Mouse (Mus musculus) NIH3T3 (cell line): ENCODE results near the gene Pop5.

ENCODE experiments used
- DNase-seq: peaks from one replicate; pipeline ENCODE4 v3.0.0-alpha.2; 2012; ENCODE audit warnings: low read depth

The Pop5 gene

DNA sequence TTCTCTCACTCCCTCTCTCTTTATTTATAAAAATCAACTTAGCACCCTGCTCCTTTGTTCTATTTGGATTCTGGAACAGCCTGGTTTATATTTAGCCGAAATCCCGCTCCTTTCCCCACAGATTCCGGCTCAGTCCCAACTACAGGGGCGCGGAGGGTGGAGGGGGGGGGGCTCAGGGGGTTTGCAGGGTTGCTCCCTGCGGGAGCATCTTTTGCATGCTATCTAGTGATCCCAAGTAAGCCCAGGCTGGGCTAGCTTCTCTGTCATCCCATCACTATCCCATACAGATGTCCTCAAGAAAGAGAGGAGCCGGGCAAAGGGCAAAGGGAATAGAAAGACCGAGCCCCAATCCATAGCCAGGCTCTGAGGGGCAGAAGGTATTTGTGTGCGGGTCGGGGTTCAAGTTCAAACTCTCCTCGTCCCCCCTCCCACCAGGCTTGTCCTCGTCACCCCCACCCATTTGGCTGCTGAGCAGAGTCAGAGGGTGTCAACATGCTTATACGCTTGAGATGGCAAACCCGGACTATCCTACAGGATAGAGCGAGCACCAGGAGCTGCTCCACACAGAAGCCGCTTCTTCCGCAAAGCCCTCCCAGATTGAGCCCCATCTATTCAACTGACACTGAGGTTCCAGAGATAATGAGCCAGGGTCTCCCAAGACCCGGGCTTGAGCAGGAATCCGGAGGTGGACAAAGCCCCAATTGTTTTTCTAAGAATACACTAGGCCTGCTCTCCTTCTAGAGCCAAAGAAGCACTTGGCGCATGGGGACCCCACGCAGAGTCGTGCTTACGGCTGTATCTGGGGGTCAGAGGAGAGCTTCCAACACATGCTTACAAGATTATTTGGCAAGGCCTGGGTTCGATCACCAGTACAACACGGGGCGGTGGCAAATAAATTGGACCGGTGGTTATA lies 20.1 kb upstream of the Pop5 start:
- no peak for DNase-seq

DNA sequence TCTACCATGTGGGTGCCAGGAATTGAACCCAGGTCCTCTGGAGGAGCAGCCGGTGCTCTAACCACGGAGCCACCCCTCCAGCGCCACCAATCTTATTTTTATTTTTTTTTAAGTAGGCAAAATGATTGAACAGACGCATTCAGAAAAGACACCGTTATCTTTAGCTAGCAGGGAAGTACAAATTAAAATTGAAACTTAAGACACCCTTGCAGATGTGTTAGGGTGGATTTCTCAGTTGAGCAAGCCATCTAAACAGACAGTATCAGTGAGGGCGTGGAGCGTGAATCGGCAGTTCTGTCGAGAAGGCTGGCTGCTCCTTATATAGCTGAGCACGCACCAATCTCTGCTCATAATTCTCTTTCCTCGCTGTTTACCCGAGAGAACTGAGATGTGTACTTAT lies 17.6 kb upstream of the Pop5 start:
- DNase-seq = no peak

DNA sequence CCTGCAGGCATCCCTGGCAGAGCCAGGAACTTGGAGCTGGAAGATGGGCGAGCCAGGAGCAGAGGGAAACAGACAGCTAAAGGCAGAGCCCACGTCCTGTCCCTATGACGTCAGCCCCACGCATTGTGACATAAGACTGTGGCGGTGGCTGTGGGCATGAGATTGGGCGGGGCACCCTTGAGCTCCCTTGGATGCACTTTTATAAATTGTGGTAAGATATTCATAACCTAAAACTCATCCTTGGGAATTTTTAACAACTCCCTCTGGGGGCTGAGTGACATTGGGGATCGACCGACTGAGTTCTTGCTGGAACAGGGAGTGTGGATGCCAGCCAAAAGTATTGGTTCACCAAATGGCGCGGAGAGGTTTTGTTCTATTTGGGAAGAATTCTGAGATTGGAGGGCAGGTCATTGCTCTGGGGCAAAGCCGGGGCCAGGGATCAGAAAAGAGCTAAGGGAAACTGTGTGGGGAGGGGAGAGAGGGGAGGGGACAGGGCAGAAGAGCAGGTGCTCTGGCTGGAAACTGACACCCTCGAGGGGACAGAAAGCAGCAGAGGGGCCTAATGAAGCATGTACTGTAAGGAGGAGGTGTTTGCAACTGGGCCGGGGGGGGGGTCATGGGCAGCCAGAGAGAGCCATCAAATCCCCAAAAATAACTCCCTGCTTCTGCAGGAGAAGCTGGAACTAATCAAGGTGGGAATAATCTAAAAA lies 14.6 kb upstream of the Pop5 start:
- DNase-seq = peak; percentile 23

DNA sequence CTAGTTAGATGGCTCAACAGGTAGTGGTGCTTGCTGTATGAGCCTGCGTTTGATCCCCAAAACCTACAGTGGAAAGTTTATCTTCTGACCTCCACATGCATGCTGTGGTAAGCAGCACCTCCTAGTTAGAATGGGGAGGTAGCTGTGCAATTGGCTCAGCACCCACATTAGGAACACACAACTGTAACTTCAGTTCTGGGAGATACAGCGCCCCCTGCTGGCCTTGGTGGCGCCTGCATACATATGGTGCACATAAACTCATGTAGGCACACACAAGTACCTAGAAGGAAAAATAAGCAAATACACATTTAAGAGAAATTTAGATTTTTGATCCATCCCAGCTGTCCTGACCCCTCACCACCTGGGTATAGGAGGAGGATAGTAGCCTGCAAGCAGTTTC lies 13.2 kb upstream of the Pop5 start:
- no peak for DNase-seq

DNA sequence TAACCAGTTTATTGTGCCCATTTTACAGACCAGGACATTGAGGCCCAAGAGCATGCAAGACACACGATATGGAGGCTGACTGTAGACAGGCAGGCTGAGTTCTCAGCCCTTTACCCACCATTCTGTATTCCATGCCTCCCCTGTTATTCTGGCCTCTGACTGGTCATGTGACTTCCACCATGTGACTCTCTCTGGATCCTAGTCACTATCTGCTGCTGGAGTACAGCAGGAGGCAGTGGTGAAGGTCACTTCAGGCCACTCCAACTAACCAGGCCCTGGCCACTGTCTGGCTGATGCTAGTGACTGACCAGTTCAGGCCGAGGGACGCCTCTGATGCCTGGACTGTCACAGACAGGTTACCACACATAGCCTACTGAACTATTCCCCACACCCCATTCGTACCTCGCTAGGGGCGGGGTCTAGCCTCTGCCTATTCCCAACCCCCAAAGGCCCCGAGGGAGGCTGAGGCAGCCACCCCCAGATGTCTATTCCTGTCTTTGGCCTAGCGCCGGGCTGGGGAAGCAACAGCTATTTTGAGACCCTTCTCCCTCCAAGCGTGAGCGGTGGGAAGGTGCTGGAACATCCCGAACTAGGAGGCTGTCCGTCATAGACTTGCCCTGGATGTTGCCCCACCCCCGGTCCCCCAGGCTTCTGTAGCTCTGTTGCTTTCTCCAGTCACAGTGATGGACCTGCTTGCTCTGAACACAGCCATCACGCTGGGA lies 4.6 kb upstream of the Pop5 start:
- DNase-seq = no peak

DNA sequence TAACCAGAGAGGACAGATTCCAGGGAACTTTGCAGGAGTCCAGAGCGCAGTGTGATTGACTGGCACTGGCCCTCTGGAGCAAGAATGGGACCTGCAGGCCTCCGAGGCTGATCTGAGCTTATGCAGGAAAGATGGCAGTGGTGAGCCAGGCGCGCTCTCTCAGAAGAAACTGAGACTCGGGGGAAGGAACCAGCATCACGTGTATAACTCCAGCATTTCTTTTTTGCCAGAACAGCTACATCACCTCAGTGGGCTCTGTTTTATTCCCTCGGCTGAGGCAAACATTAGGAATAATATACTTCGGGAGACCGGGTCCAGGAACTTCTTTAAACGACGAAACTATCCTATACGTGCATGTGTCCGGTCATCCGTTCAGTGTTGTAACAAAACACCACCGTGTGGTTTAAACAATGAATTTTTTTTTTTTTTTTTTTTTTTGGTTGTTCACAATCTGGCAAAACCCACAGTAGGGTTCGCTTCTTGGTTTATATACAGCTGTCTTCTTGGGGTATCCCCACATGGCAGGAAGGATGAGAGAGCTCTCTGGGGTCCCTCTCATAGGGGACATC lies 4.0 kb upstream of the Pop5 start:
- DNase-seq = no peak

DNA sequence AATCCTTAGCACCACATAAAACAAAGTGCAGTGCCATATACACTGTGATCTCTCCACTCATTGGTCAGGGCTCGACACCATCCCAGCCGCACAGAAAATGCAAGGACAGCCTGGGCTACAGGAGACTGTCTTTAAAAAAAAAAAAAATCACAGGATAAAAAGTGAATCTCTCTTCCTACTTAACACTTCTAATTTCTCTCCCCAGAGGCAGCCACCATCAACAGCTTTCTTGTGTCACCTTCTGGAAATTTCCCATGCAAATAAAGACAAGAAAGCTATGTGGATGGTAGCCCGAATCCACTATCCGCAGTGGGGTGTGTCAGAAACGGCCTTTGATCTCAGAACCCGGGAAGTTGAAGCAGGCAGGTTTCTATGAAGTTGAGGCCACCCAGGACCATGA lies 3.1 kb upstream of the Pop5 start:
- no peak for DNase-seq

DNA sequence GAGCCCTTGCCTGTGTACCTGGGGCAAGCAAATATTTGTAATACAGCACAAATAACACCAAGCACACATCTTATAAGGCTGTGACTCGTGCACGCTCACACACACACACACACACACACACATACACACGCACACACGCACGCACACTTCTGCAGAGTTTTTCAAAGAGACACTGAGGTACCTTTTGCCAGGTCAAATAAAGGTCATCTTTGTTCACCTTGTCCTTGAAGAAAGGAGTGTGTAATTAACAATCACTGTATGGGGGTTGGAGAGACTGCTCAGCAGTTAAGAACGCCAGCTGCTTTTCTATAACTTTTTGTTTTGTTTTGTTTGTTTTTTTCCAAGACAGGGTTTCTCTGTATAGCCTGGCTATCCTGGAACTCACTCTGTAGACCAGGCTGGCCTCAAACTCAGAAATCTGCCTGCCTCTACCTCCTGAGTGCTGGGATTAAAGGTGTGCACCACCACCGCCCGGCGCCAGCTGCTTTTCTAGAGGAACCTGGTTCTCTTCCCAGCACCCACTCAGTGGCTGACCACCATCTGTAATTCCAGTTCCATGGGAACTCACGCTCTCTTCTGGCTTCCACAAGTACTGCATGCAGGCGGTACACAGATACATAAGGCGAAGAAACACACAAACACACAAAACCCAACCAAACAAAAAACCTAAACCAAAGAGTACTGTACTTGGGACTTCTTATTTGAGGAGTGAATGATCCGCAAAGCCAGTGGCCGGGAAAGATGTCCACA lies 2.4 kb upstream of the Pop5 start:
- no peak for DNase-seq

DNA sequence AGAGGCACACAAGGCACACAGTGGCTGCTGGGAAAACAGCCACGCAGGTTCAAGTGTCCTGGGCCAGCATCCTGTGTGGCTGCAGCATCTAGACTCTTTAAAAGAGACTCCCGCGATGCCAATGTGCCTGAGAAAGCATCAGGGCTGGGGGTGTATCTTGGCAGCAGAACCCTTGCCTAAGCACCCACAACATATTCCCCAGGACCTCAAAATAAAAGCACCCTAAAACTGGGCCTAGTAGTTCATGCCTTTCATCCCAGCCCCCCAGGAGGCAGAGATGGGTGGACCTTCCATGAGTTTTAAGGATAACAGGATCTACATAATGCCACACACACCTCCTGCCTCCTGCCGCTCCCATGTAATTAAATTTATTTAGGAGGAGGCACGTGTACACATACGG lies 1.1 kb upstream of the Pop5 start:
- no peak for DNase-seq

DNA sequence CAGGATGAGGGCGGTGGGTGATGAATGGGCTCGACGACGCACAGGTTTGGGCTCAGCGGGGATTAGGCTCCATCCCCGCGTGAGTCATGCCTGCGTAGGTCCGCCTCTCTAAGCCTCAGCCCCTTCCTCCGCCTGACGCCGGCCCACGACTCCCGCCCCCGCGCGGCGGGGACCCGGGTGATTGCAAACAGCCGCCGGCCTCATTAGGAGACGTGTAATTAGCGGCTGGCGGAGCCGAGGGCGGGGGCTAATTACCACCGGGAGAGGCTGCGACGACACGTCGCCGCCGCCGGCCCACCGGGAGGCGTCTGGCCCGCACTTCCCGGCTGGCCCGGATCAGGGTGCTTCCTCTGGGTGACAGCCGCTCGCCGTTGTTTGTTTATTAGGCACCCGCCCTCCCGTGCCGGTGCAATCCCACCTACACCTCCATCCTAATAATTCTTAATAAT lies 289 bp upstream of the Pop5 start:
- DNase-seq = peak; percentile 78

DNA sequence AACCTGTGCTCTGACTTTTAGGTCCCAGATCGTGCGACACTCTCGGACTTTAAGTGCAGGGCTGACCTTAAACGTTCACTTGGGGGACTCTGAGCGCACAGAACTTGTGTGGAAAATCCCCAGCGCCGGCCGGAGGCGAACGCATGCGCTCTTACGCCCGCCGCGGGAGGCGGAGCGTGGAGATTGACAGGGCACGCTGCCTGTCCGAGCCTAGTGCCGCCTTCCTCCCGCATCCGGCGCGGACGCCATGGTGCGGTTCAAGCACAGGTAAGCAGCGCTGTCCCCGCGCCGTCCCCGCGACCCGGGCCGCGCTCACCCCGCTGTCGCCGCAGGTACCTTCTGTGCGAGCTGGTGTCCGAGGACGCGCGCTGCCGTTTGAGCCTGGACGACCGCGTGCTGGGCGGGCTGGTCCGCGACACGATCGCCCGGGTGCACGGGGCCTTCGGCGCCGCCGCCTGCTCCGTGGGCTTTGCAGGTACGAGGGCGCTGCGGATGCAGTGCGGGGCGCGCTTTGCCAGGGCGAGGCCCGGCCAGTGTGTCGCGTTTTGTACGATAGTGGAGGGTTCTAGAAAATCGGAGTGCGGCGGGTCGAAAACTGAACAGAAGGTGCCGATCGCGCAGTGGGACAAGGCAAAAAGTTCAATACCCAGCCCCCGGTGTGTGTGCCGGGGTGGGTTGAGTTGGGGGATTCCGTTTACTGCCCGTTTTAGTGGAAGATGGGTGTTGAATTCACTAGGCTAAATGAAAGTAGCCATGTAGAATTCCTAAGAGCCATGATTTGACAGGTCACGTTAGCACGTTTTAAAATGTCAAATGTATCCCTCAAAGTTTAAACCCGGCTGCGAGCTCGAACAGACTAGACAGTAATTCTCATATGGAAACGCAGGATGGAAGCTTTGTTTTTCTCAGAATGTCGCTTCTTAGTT lies 2.4 kb downstream of the Pop5 start:
- peak; percentile 95 for DNase-seq

DNA sequence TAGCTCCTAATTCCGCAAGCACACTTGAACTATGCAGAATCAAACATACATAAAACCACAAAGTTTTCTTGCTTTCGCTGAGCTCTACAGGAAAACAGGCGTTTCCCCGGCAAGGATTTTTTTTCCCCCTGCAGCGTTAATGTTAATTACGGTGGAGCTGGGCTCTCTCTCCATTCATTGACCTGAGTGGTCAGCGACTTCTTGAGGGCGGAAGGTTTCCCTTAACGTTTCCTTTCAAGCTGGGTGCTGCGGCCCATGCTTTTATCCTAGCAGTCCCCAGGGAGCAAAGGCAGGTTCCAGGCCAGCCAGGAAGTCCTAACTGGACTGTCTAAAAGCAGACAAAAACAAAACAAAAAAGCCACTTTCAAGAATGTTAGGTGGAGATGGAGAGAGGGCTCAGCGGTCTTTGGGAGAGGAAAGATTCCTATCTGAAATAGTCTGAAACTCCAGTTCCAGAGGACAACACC lies 3.1 kb downstream of the Pop5 start:
- peak; percentile 14 for DNase-seq

DNA sequence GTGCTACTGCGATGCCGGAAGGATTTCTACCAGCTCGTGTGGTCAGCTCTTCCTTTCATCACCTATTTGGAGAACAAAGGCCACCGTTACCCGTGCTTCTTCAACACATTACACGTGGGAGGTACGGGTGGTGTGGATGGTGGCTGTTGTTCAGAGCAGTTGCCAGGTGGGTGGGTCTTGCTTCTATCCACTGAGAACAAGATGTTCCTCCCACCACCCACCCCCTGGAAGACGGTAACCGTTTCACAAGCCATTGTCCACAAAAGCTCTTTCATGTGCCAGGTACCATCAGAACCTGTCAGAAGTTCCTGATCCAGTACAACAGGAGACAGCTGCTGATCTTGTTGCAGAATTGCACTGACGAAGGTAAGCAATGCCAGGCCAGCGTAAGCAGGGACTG lies 4.6 kb downstream of the Pop5 start:
- DNase-seq = no peak

DNA sequence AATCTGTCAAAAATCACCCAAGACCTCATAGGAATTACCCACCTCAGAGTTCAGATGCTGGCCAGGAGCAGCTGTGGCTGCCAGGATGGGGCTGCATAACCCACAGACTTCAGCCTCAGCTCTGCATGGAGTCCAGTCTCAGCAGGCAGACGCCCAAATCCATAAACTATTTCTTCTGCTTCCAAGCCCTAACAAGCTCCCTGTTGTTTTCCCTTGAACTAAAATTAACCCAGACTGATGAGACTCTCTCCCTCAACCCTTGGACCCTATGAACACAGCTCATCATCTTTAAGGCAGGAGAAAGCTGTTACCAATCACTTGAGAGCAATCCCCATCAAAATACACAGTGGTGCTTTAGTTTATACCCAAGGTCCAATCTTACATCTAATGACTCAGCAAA lies 19.8 kb downstream of the Pop5 start:
- no peak for DNase-seq

DNA sequence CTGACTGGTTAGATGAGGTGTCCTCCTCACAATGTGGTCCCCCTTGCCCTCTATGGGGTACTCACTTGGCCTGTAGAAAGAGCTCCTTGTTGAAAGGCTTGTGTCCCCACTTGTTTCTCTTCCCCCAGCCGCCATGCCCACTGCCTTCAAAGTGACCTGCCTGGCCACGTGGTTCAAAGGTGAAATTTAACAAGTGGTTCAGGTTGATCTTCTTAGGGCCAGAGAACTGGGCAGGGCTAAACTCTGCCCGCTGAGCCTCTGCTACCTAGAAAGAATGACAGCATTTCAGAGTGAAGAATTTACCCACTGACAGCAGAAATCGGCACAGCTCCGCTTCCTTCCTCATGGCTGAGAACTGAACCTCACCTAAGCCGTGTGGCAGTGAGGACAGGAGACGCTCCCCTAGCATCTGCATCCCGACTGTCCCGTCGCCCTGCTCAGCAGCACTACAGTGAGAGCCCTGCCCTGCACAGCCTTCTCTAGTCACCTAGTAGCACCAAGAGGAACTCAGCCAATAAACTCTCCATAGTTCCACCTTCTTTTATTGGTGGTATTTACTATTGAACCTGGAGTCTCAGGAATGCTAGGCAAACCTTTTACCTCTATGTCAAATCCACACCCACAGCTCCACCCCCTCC lies 21.4 kb downstream of the Pop5 start:
- DNase-seq = no peak

DNA sequence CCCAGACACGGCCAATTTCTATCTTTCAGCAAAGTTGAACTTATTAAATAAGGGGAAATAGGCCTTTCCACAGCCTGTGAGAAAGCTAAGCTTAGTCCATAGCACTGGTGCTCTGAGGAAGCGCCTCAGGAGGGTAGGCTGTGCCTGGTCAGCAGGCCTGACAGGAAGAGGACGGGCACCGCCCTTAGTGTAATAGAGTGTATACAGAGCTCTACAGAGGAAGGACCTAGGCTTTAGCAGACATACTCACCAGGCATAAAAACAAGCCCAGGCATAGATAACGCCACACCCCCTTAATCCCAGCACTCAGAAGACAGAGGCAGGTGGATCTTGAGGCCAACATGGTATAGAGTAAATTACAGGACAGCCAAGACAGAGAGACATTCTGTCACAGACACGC lies 24.7 kb downstream of the Pop5 start:
- no peak for DNase-seq

DNA sequence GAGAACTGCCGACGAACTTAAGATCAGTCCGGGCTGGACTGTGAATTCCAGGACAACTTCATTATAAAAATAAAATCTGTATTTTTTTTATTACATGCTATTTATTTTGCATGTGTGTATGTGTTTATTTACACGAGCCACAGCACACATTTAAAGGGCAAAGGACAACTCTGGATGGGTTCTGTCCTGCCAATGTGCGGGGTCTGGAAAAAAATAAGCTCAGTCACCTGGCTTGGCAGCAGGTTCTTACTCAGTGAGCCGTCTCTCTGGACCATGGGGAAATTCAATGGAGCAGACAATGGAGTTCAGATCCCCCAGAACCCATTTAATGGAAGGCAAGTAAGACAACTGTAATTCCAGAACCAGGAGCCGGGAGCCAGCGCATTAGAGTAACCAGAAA lies 25.5 kb downstream of the Pop5 start:
- DNase-seq = no peak

DNA sequence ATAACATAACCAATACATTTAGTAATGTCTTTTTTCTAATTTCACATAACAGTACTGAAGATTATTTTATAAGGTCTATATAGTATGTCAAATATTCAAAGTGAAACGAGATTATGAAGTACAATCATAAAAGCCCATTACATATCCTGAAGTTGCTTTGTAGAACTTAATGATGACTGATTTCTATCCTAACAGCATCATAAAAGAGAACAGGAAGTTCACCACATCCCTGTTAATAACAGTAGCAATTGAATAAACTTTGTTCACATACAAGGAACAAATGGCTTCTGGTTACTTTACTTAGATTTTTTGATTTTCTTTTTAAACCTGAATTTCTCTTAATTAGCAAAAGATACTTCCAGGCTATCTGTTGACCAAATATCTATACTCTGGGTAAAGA lies 26.2 kb downstream of the Pop5 start:
- DNase-seq = no peak

DNA sequence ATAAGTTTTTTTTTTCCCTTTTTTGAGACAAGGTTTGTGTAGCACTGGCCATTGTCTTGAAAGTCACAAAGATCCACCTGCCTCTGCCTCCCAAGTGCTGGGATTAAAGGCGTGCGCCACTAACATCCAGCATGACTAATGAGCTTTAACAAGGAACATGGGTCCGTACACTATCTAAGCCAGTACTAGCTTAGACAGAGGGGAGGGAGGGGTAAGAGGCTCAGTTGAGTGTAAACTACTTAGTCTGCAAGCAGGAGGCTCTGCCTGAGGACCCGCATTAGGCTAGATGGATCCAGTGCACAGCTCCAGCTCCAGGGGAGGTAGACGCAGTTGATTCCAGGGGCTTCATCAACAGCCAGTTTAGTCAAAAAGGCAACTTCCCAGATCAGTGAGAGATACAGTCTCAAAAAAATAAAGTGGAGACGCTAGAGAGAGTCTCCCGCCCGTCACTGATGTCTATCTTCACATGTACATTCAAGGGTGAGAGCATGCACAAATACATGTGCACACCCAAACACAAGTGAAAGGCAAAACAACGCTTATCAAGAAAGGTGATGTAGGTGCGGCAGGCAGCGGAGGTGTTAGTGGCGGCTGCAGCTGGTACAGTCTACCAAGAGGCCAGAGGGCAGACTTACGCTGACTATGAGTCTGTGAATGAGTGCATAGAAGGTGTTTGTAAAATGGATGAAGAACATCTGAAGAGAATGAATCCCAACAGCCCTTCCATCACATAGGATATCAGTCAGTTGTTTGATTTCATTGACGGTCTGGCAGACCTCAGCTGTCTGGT lies 27.1 kb downstream of the Pop5 start:
- no peak for DNase-seq
